Mouse (Mus musculus) erythroblast, embryonic 14.5 days (primary cell): ENCODE data around the gene Fkbp9. TPM values are rescaled to one million over a fixed set of nuclear protein-coding genes. Genes with fewer than 3 reads are reported as not detected.

ENCODE experiments used
- H3K27me3 ChIP-seq: 2 replicates; pipeline ENCODE4 v1.6.1; 2012; ENCODE audit warnings: inconsistent platforms; ENCODE audit not compliant: control insufficient read depth
- H3K36me3 ChIP-seq: 2 replicates; pipeline ENCODE4 v1.6.1; 2012; ENCODE audit warnings: mild to moderate bottlenecking, inconsistent platforms; ENCODE audit not compliant: control insufficient read depth
- H3K4me1 ChIP-seq: 2 replicates; pipeline ENCODE4 v1.6.1; 2012; ENCODE audit warnings: inconsistent platforms; ENCODE audit not compliant: control insufficient read depth
- H3K4me3 ChIP-seq: replicated peaks from 2 replicates; pipeline ENCODE3; 2012; ENCODE audit warnings: moderate library complexity, mild to moderate bottlenecking, inconsistent platforms
- H3K9me3 ChIP-seq: 2 replicates; pipeline ENCODE4 v1.6.1; 2012; ENCODE audit warnings: low read length, inconsistent platforms, mixed read lengths; ENCODE audit not compliant: control insufficient read depth
- GATA1 ChIP-seq: IDR thresholded peaks from 2 replicates; pipeline ENCODE4 v1.6.1; 2012; ENCODE audit warnings: low read length, inconsistent platforms, mixed read lengths
- TAL1 ChIP-seq: IDR thresholded peaks from 3 replicates; pipeline ENCODE4 v1.6.1; 2012; ENCODE audit warnings: low read length, inconsistent platforms, mixed read lengths
- polyA plus RNA-seq: library from polyadenylated mRNA; stranded (reverse); fragments of >175 nt; gene quantifications from 2 replicates; pipeline ENCODE4 v1.2.3, GENCODE M21; 2012

The Fkbp9 gene
- polyA plus RNA-seq, 1 experiment = 0.04 TPM

DNA sequence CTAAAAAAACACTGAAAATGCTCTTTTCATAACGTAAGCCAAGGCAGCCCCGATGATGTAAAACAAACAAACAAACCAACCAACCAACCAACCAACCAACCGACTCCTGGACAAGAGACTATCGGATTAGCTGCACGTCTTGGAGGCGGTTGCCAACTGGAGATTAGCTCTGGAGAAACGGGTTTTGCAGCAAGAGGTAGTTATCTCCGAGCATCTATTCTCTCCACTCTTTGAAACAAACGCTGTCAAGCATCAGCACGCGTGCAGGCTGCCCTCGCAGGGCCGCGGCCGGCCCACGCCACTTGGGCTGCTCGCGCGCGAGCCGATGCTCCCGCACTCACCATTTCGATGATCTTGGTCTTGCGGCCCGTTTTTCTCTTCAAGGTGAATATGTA lies 91.5 kb downstream of the Fkbp9 start:
- Histone ChIP-seq H3K36me3 (peaks cover 36% of the 10 kb centered on the region), H3K9me3 (peaks cover 2% of the 10 kb centered on the region; the same call in 1 of the 2 replicates), H3K4me1 (peaks cover 49% of the 10 kb centered on the region), H3K4me3 (peak overlapping the region; percentile 74), H3K27me3 (no peaks in the 10 kb centered on the region)
- TF ChIP-seq GATA1 (peak; percentile 61; the same call in 1 of the 2 replicates), TAL1 (no peak)

DNA sequence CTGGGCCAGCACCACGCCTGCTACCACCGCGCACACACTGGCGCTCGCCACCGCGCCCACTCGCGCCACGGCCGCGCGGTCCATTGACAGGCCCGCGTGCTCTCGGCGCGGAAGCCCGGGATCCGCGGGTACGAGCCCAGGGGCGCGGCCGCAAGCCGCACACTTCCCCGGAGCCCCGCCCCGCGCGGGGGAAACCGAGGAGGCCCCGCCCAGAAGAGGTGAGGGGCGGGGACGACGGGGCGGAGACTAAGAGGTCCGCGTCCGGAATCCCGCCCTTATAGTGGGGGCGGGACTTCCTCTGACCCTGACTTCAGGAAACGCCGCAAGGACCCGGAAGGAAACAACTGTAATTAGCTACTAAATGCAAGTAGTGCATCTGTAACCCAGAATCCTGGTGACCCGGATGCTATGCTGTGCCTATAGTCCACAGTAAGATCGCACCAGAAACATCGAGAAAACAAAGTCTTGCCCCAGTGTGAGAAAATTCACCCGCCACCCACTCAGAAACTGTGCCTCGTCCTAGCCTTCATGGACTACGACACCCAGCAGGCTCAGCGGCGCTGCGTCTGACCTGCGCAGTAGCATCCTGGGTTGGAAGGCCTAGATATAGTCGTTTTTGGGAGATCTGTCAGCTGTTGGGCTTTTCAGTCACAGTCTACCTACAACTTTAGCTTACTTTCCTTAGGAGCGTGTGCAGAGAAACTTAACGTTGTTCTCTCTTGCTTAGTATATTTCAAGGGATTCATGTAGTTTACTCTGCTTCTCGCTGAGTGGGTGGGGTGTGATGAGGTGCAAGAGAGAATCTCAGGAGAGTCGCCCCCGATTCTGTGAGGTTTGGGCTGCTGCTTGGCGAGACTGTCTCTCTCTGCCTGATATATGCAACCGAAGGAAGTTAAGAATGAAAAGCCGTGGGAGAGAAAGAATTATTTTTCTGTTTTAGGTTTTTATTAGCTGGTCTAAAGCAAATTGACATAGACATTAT lies 92.2 kb downstream of the Fkbp9 start, which contains the start of the genes Nt5c3 and Vmn1r4:
TSS of gene Nt5c3 (minus strand) at position 207 of the 982 bp plus-strand sequence.
TSS of gene Vmn1r4 (plus strand) at position 290 of the 982 bp plus-strand sequence.
- Histone ChIP-seq H3K4me1 (peaks cover 42% of the 10 kb centered on the region), H3K4me3 (peak within 1 kb of the TSS; percentile 74), H3K36me3 (peaks cover 29% of the 10 kb centered on the region), H3K27me3 (no peaks in the 10 kb centered on the region), H3K9me3 (peaks cover 2% of the 10 kb centered on the region; the same call in 1 of the 2 replicates)
- no peak for TF ChIP-seq GATA1
- TF ChIP-seq TAL1 = no peak

Other genes with a start within 250 kb of the Fkbp9 start
- gene Lsm5, start 127.3 kb upstream of the Fkbp9 start, polyA plus RNA-seq = 0.08 TPM in 1 of 2 replicates, not detected in the other
- 0.18 and 0.20 TPM in 2 replicates for gene Avl9, start 117.2 kb upstream of the Fkbp9 start, polyA plus RNA-seq
- 0.36 and 0.48 TPM in 2 replicates for gene Kbtbd2, start 34.2 kb upstream of the Fkbp9 start, polyA plus RNA-seq
- gene Nt5c3, start 91.9 kb downstream of the Fkbp9 start, polyA plus RNA-seq = 21.3 and 22.9 TPM in 2 replicates
- 0.02 TPM in 1 of 2 replicates, not detected in the other for gene Vmn1r4, start 92.0 kb downstream of the Fkbp9 start, polyA plus RNA-seq
- not detected in 2 replicates for gene Vmn1r5, start 138.2 kb downstream of the Fkbp9 start, polyA plus RNA-seq
- 0.01 TPM in 1 of 2 replicates, not detected in the other for gene Vmn1r6, start 165.2 kb downstream of the Fkbp9 start, polyA plus RNA-seq
- not detected in 2 replicates for gene Vmn1r7, start 193.3 kb downstream of the Fkbp9 start, polyA plus RNA-seq
- gene Vmn1r8, start 200.2 kb downstream of the Fkbp9 start, polyA plus RNA-seq = not detected in 2 replicates
- gene Vmn1r9, start 234.7 kb downstream of the Fkbp9 start, polyA plus RNA-seq = not detected in 2 replicates